Mouse (Mus musculus) erythroblast, embryonic 14.5 days (primary cell): Measurements from ENCODE around the gene Fndc10.

ENCODE experiments used
- GATA1 ChIP-seq: IDR thresholded peaks from 2 replicates; pipeline ENCODE4 v1.6.1; 2012; ENCODE audit warnings: low read length, inconsistent platforms, mixed read lengths
- TAL1 ChIP-seq: IDR thresholded peaks from 3 replicates; pipeline ENCODE4 v1.6.1; 2012; ENCODE audit warnings: low read length, inconsistent platforms, mixed read lengths

DNA sequence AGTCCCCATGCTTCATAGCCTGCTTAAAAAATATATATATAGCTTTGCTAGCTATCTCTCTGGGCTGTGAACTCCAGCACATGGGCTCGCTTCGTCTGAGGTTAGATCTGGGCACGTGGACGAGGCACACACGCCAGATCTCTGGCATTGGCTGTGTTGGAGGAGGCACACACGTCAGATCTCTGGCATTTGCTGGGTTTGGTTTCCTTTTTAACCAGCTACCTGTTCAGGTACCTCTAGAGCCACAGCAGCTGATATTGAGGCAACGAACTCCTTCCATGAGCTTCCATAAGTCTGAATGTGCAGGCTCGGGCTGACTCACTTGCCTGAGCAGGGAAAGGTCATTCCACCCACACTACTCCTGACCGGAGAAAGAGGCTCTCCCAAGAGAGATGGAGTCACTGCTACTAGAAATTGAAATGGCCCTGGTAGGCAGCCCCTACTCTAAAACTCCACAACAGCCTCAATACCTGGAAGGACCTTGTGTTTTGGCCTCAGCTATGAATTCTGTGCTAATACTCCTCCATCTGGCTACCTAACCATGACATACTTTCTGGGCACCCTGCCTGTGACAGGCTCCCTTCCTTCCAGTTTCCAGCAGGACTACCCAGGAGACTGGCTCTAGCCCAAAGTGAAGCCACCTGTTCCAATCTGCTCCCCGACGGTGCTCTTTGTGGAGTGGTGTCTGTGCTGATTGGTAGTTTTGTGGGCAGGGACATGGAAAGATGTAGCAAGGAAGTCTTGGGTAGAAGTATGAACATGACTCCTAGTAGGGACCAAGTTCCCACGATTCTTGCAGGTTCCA is 3.4 kb upstream of the Fndc10 start:
- TF ChIP-seq GATA1, result no peak
- no peak for TF ChIP-seq TAL1
